Mouse (Mus musculus) kidney, embryonic 16.5 days (tissue): ENCODE data around the gene Ccdc157. TPM values are rescaled to one million over a fixed set of nuclear protein-coding genes. Genes with fewer than 3 reads are reported as not detected.
"Not testable (repeated sequence)": the region's sequence is repeated elsewhere in the genome, so short reads cannot be mapped to it uniquely, and the experiment has no call there.

Experiments used
- ATAC-seq: fragments of 200-750 bp; cut with Nextera tagmentation; 2 replicates; pipeline ENCODE4 v1.8.0; 2017; ENCODE audit warnings: moderate TSS enrichment; ENCODE audit not compliant: low FRiP score, low TSS enrichment
- H3K27ac ChIP-seq: fragments of 300-500 bp; sonication (generic); 2 replicates; pipeline ENCODE4 v1.5.1; 2014; ENCODE audit warnings: low read length
- H3K27me3 ChIP-seq: fragments of 300-500 bp; sonication (generic); 2 replicates; pipeline ENCODE4 v1.6.1; 2014; ENCODE audit warnings: low read length, control low read depth, mixed read lengths; ENCODE audit not compliant: insufficient read depth
- H3K36me3 ChIP-seq: fragments of 300-500 bp; sonication (generic); 2 replicates; pipeline ENCODE4 v1.6.1; 2014; ENCODE audit warnings: low read length, control low read depth, mixed read lengths; ENCODE audit not compliant: insufficient read depth
- H3K4me1 ChIP-seq: fragments of 300-500 bp; sonication (generic); 2 replicates; pipeline ENCODE4 v1.6.1; 2014; ENCODE audit warnings: low read length, control low read depth, mixed read lengths; ENCODE audit not compliant: insufficient read depth
- H3K4me2 ChIP-seq: fragments of 300-500 bp; sonication (generic); replicated peaks from 2 replicates; pipeline ENCODE4 v1.6.1; 2014; ENCODE audit warnings: low read depth, low read length
- H3K4me3 ChIP-seq: fragments of 300-500 bp; sonication (generic); 2 replicates; pipeline ENCODE4 v1.5.1; 2014; ENCODE audit warnings: mild to moderate bottlenecking, low read length
- H3K9ac ChIP-seq: fragments of 300-500 bp; sonication (generic); replicated peaks from 2 replicates; pipeline ENCODE4 v1.6.1; 2014; ENCODE audit warnings: low read length
- H3K9me3 ChIP-seq: fragments of 300-500 bp; sonication (generic); 2 replicates; pipeline ENCODE4 v1.6.1; 2016; ENCODE audit warnings: low read length, control low read depth
- WGBS: fragments of 180-500 bp; shearing (Covaris S2); extraction: QIAGEN DNeasy Blood & Tissue Kit; methylation state at CpG from one replicate; pipeline ENCODE4 v1.1.7; 2014; 5-methylcytosine and 5-hydroxymethylcytosine counted together
- polyA plus RNA-seq: library from polyadenylated mRNA; unstranded; fragments of >200 nt; fragmentation: Nextera tagmentation; extraction: Ambion mirVana; gene quantifications from 2 replicates; pipeline ENCODE4 v1.2.1, GENCODE M21; 2015

Gene Ccdc157
- polyA plus RNA-seq, 1 experiment from 2014 or later = 9.4 TPM

- 0 out of 2 replicates have a peak overlapping the region, but pooled peaks have one; percentile 17 for H3K9ac ChIP-seq
- H3K27me3 ChIP-seq = no peaks in the 10 kb centered on the region
- H3K4me1 ChIP-seq = peaks cover 41% of the 10 kb centered on the region
- no peaks in the 10 kb centered on the region for H3K36me3 ChIP-seq
- peak overlapping the region; percentile 93 for H3K27ac ChIP-seq
- 43% methylated on average over 1 of the region's 1 CpGs for WGBS
- no peaks in the 10 kb centered on the region for H3K9me3 ChIP-seq
- no peak overlapping the region for H3K4me3 ChIP-seq
- peak; percentile 97 for ATAC-seq
- no peak overlapping the region for H3K4me2 ChIP-seq
Observed at GRCm38 (mm10) chr11:4197691-4198090, 37.6 kb upstream of the Ccdc157 start.

GRCm38 (mm10) chr11:4196636-4197035 is 36.5 kb upstream of the Ccdc157 start:
- WGBS = 32% methylated on average over 8 of the region's 8 CpGs
- Histone ChIP-seq H3K27ac (peak overlapping the region; percentile 93), H3K4me1 (peaks cover 47% of the 10 kb centered on the region), H3K4me2 (no peak overlapping the region), H3K9ac (0 out of 2 replicates have a peak overlapping the region, but pooled peaks have one; percentile 7), H3K9me3 (no peaks in the 10 kb centered on the region), H3K27me3 (no peaks in the 10 kb centered on the region), H3K36me3 (no peaks in the 10 kb centered on the region), H3K4me3 (no peak overlapping the region)
- ATAC-seq = peak; percentile 73

GRCm38 (mm10) chr11:4195597-4196031 is 35.5 kb upstream of the Ccdc157 start:
- H3K4me3 ChIP-seq = no peak overlapping the region
- no peaks in the 10 kb centered on the region for H3K9me3 ChIP-seq
- H3K36me3 ChIP-seq = no peaks in the 10 kb centered on the region
- H3K27me3 ChIP-seq = no peaks in the 10 kb centered on the region
- WGBS = 82% methylated on average over 3 of the region's 3 CpGs
- no peak overlapping the region for H3K9ac ChIP-seq
- no peak for ATAC-seq
- H3K27ac ChIP-seq = peak overlapping the region; percentile 93; the same call in 1 of the 2 replicates
- H3K4me1 ChIP-seq = peaks cover 55% of the 10 kb centered on the region
- no peak overlapping the region for H3K4me2 ChIP-seq

GRCm38 (mm10) chr11:4193420-4193819 is 33.3 kb upstream of the Ccdc157 start:
- no peak overlapping the region for H3K9ac ChIP-seq
- ATAC-seq = no peak
- no peaks in the 10 kb centered on the region for H3K9me3 ChIP-seq
- no peak overlapping the region for H3K4me3 ChIP-seq
- H3K4me1 ChIP-seq = peaks cover 66% of the 10 kb centered on the region
- H3K27ac ChIP-seq = no peak overlapping the region
- H3K4me2 ChIP-seq = no peak overlapping the region
- H3K27me3 ChIP-seq = no peaks in the 10 kb centered on the region
- no peaks in the 10 kb centered on the region for H3K36me3 ChIP-seq

GRCm38 (mm10) chr11:4192757-4193156 is 32.7 kb upstream of the Ccdc157 start:
- ATAC-seq = no peak
- H3K36me3 ChIP-seq = no peaks in the 10 kb centered on the region
- no peaks in the 10 kb centered on the region for H3K27me3 ChIP-seq
- no peak overlapping the region; the same call in 1 of the 2 replicates for H3K27ac ChIP-seq
- no peak overlapping the region for H3K4me2 ChIP-seq
- H3K9ac ChIP-seq = no peak overlapping the region
- 77% methylated on average over 3 of the region's 3 CpGs for WGBS
- peaks cover 66% of the 10 kb centered on the region for H3K4me1 ChIP-seq
- H3K9me3 ChIP-seq = no peaks in the 10 kb centered on the region
- no peak overlapping the region for H3K4me3 ChIP-seq

- H3K27ac ChIP-seq = peak overlapping the region; percentile 13; the same call in 1 of the 2 replicates
- no peak overlapping the region for H3K4me3 ChIP-seq
- H3K4me2 ChIP-seq = no peak overlapping the region
- ATAC-seq = no peak
- no peak overlapping the region for H3K9ac ChIP-seq
- H3K9me3 ChIP-seq = no peaks in the 10 kb centered on the region
- peaks cover 50% of the 10 kb centered on the region for H3K4me1 ChIP-seq
- 60% methylated on average over 3 of the region's 3 CpGs for WGBS
- no peaks in the 10 kb centered on the region for H3K36me3 ChIP-seq
- no peaks in the 10 kb centered on the region for H3K27me3 ChIP-seq
Observed at GRCm38 (mm10) chr11:4190677-4191076, 30.6 kb upstream of the Ccdc157 start.

- no peaks in the 10 kb centered on the region for H3K27me3 ChIP-seq
- 70% methylated on average over 6 of the region's 6 CpGs for WGBS
- H3K9ac ChIP-seq = no peak overlapping the region
- H3K36me3 ChIP-seq = no peaks in the 10 kb centered on the region
- peak overlapping the region; percentile 58 for H3K27ac ChIP-seq
- peaks cover 49% of the 10 kb centered on the region for H3K4me1 ChIP-seq
- no peaks in the 10 kb centered on the region for H3K9me3 ChIP-seq
- no peak for ATAC-seq
- no peak overlapping the region for H3K4me3 ChIP-seq
- H3K4me2 ChIP-seq = no peak overlapping the region
Observed at GRCm38 (mm10) chr11:4189182-4189581, 29.1 kb upstream of the Ccdc157 start.

GRCm38 (mm10) chr11:4187318-4187700 is 27.2 kb upstream of the Ccdc157 start:
- Histone ChIP-seq H3K4me3 (peak overlapping the region; percentile 87), H3K4me2 (peak overlapping the region; percentile 63), H3K36me3 (peaks cover 5% of the 10 kb centered on the region; the same call in 1 of the 2 replicates), H3K9me3 (no peaks in the 10 kb centered on the region), H3K27ac (no peak overlapping the region), H3K27me3 (no peaks in the 10 kb centered on the region), H3K4me1 (peaks cover 42% of the 10 kb centered on the region), H3K9ac (peak overlapping the region; percentile 91)
- 9% methylated on average over 9 of the region's 9 CpGs for WGBS
- no peak for ATAC-seq

- Histone ChIP-seq H3K4me1 (peaks cover 36% of the 10 kb centered on the region), H3K4me2 (peak within 1 kb of the TSS; percentile 63), H3K4me3 (peak within 1 kb of the TSS; percentile 87), H3K27me3 (no peaks in the 10 kb centered on the region), H3K27ac (peak within 1 kb of the TSS; percentile 68), H3K9ac (peak within 1 kb of the TSS; percentile 91), H3K36me3 (peaks cover 7% of the 10 kb centered on the region; the same call in 1 of the 2 replicates), H3K9me3 (no peaks in the 10 kb centered on the region)
- WGBS = 1% methylated on average over 71 of the region's 71 CpGs
- ATAC-seq = peak; percentile 99
Observed at GRCm38 (mm10) chr11:4186486-4187317, 26.6 kb upstream of the Ccdc157 start, which contains the start of gene Tbc1d10a. TSS of gene Tbc1d10a (plus strand) at chr11:4186789.

- 91% methylated on average over 6 of the region's 6 CpGs for WGBS
- H3K9me3 ChIP-seq, H3K9ac ChIP-seq: not testable (repeated sequence)
Observed at GRCm38 (mm10) chr11:4185480-4185879, 25.4 kb upstream of the Ccdc157 start.

More at GRCm38 (mm10) chr11:4185480-4185879, 25.4 kb upstream of the Ccdc157 start:
- H3K4me1 ChIP-seq = peaks cover 25% of the 10 kb centered on the region
- not testable (repeated sequence) for H3K27me3 ChIP-seq, H3K4me3 ChIP-seq, H3K4me2 ChIP-seq, ATAC-seq, H3K27ac ChIP-seq
- peaks cover 19% of the 10 kb centered on the region for H3K36me3 ChIP-seq
